Mouse (Mus musculus) cerebellum, adult 2 months (tissue): ENCODE results near the gene Asxl1. TPM values are rescaled to one million over a fixed set of nuclear protein-coding genes. Genes with fewer than 3 reads are reported as not detected.

ENCODE experiments used
- DNase-seq, 2 experiments: peaks; one replicate each; pipeline ENCODE4 v3.0.0; 2021
- H3K27ac ChIP-seq: fragments of 200-500 bp; 2 replicates; pipeline ENCODE4 v1.5.1; 2012; ENCODE audit warnings: low read length, control low read depth, inconsistent platforms; ENCODE audit not compliant: insufficient read depth
- H3K27me3 ChIP-seq: fragments of 200-500 bp; 2 replicates; pipeline ENCODE4 v1.6.1; 2012; ENCODE audit warnings: inconsistent platforms, mild to moderate bottlenecking, low read length, moderate library complexity; ENCODE audit not compliant: control insufficient read depth, insufficient read depth
- H3K4me1 ChIP-seq: fragments of 200-500 bp; 2 replicates; pipeline ENCODE4 v1.6.1; 2011; ENCODE audit warnings: low read length; ENCODE audit not compliant: control insufficient read depth, insufficient read depth
- H3K4me3 ChIP-seq: fragments of 200-500 bp; replicated peaks from 2 replicates; pipeline ENCODE3; 2011; ENCODE audit warnings: mild to moderate bottlenecking, low read depth, low read length, control low read depth; ENCODE audit not compliant: insufficient read depth
- CTCF ChIP-seq: fragments of 200-500 bp; IDR thresholded peaks from 2 replicates; pipeline ENCODE4 v1.5.1; 2011; ENCODE audit warnings: low read depth, mild to moderate bottlenecking, control low read depth, low read length, moderate library complexity, borderline replicate concordance; ENCODE audit not compliant: insufficient read depth
- POLR2A ChIP-seq: fragments of 200-500 bp; IDR thresholded peaks from 2 replicates; pipeline ENCODE4 v1.6.1; 2011; ENCODE audit warnings: low read length, control low read depth, borderline replicate concordance; ENCODE audit not compliant: insufficient read depth
- WGBS: fragments of 180-500 bp; shearing (Covaris S2); methylation state at CpG from one replicate; pipeline ENCODE4 v1.1.7; 2018; 5-methylcytosine and 5-hydroxymethylcytosine counted together
- polyA plus RNA-seq: library from polyadenylated mRNA; depleted of rRNA; stranded (reverse); fragments of >200 nt; gene quantifications from 2 replicates; pipeline ENCODE4 v1.2.3, GENCODE M21; 2012

The Asxl1 gene
- polyA plus RNA-seq, 1 experiment, result 21.8 TPM

- H3K4me1 ChIP-seq, result peaks cover 13% of the 10 kb centered on the region
- no peak for DNase-seq
- no peak overlapping the region for H3K4me3 ChIP-seq
- WGBS, result 50% methylated on average over 5 of the region's 5 CpGs
- H3K27me3 ChIP-seq, result no peaks in the 10 kb centered on the region
- no peak overlapping the region for H3K27ac ChIP-seq
- TF ChIP-seq POLR2A, result no peak
- TF ChIP-seq CTCF, result no peak
Observed at GRCm38 (mm10) chr2:153422051-153422450, 76.4 kb downstream of the Asxl1 start.

GRCm38 (mm10) chr2:153423113-153423512 lies 77.5 kb downstream of the Asxl1 start:
- Histone ChIP-seq H3K27ac (no peak overlapping the region), H3K4me1 (peaks cover 13% of the 10 kb centered on the region), H3K27me3 (no peaks in the 10 kb centered on the region), H3K4me3 (no peak overlapping the region)
- WGBS, result 38% methylated on average over 3 of the region's 3 CpGs
- TF ChIP-seq POLR2A (no peak), CTCF (no peak)
- DNase-seq, result no peak

- Histone ChIP-seq H3K27me3 (no peaks in the 10 kb centered on the region), H3K4me3 (no peak overlapping the region), H3K27ac (no peak overlapping the region), H3K4me1 (peaks cover 8% of the 10 kb centered on the region)
- TF ChIP-seq POLR2A (no peak), CTCF (no peak)
- DNase-seq, result no peak
- 49% methylated on average over 8 of the region's 8 CpGs for WGBS
Observed at GRCm38 (mm10) chr2:153424557-153424956, 78.9 kb downstream of the Asxl1 start.

- 89% methylated on average over 4 of the region's 4 CpGs for WGBS
- TF ChIP-seq POLR2A (no peak), CTCF (no peak)
- H3K4me1 ChIP-seq, result peaks cover 8% of the 10 kb centered on the region
Observed at GRCm38 (mm10) chr2:153425124-153425844, 79.7 kb downstream of the Asxl1 start.

GRCm38 (mm10) chr2:153425998-153426670 lies 80.5 kb downstream of the Asxl1 start:
- Histone ChIP-seq H3K4me3 (no peak overlapping the region), H3K4me1 (peaks cover 8% of the 10 kb centered on the region), H3K27me3 (no peaks in the 10 kb centered on the region), H3K27ac (peak overlapping the region; percentile 19; the same call in 1 of the 2 replicates)
- 73% methylated on average over 9 of the region's 9 CpGs for WGBS
- no peak for TF ChIP-seq CTCF
- TF ChIP-seq POLR2A, result no peak
- peak in 1 of 2 experiments; percentile 51 for DNase-seq

More at GRCm38 (mm10) chr2:153425124-153425844, 79.7 kb downstream of the Asxl1 start:
- DNase-seq, result no peak
- peak overlapping the region; percentile 19; the same call in 1 of the 2 replicates for H3K27ac ChIP-seq
- H3K4me3 ChIP-seq, result no peak overlapping the region
- no peaks in the 10 kb centered on the region for H3K27me3 ChIP-seq

- Histone ChIP-seq H3K4me3 (no peak overlapping the region), H3K27ac (no peak overlapping the region), H3K4me1 (peaks cover 8% of the 10 kb centered on the region), H3K27me3 (no peaks in the 10 kb centered on the region)
- WGBS, result 55% methylated on average over 2 of the region's 2 CpGs
- TF ChIP-seq POLR2A (no peak), CTCF (no peak)
- DNase-seq, result no peak
Observed at GRCm38 (mm10) chr2:153426931-153427330, 81.3 kb downstream of the Asxl1 start.

GRCm38 (mm10) chr2:153428485-153428884 lies 82.9 kb downstream of the Asxl1 start:
- Histone ChIP-seq H3K27me3 (no peaks in the 10 kb centered on the region), H3K4me3 (no peak overlapping the region), H3K27ac (no peak overlapping the region), H3K4me1 (peaks cover 8% of the 10 kb centered on the region)
- no peak for DNase-seq
- TF ChIP-seq CTCF (no peak), POLR2A (no peak)
- WGBS, result 51% methylated on average over 2 of the region's 2 CpGs

- DNase-seq, result no peak
- H3K27ac ChIP-seq, result no peak overlapping the region
- no peak overlapping the region for H3K4me3 ChIP-seq
- peaks cover 5% of the 10 kb centered on the region for H3K4me1 ChIP-seq
- WGBS, result 84% methylated on average over 1 of the region's 1 CpGs
- no peaks in the 10 kb centered on the region for H3K27me3 ChIP-seq
- no peak for TF ChIP-seq CTCF
- TF ChIP-seq POLR2A, result no peak
Observed at GRCm38 (mm10) chr2:153430571-153430970, 84.9 kb downstream of the Asxl1 start.
